Mouse (Mus musculus) layer of hippocampus, adult 11-12 months (tissue): ENCODE data around the gene Hjurp.
"Not testable (repeated sequence)": the region's sequence is repeated elsewhere in the genome, so short reads cannot be mapped to it uniquely, and the experiment has no call there.

Experiments
- DNase-seq: peaks from one replicate; pipeline ENCODE4 v3.0.0; 2022; ENCODE audit warnings: low spot score

Gene Hjurp

GRCm38 (mm10) chr1:88238771-88239170 lies 38.7 kb downstream of the Hjurp start:
- no peak for DNase-seq

DNA sequence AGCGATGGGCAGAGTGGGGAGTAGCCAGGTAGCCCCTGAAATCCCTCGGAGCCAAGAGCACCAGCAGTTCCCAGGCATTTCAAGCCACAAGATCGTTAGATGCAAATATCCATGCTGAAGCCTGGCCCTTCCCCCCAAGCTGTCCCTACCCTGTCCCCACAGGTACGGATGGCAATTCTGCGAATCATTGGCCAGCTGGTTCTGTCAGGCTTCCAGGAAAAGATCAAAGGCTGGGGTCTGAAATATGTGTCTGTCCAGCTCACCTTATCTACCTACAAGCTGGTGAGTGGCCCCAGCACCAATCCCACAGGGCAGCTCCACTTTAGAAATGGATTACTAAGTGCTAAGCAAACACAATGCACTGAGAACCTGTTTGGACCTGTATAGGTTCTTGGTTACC lies 40.1 kb downstream of the Hjurp start:
- no peak for DNase-seq

- DNase-seq: no peak
Measured at GRCm38 (mm10) chr1:88235894-88236415, 41.5 kb downstream of the Hjurp start.

DNA sequence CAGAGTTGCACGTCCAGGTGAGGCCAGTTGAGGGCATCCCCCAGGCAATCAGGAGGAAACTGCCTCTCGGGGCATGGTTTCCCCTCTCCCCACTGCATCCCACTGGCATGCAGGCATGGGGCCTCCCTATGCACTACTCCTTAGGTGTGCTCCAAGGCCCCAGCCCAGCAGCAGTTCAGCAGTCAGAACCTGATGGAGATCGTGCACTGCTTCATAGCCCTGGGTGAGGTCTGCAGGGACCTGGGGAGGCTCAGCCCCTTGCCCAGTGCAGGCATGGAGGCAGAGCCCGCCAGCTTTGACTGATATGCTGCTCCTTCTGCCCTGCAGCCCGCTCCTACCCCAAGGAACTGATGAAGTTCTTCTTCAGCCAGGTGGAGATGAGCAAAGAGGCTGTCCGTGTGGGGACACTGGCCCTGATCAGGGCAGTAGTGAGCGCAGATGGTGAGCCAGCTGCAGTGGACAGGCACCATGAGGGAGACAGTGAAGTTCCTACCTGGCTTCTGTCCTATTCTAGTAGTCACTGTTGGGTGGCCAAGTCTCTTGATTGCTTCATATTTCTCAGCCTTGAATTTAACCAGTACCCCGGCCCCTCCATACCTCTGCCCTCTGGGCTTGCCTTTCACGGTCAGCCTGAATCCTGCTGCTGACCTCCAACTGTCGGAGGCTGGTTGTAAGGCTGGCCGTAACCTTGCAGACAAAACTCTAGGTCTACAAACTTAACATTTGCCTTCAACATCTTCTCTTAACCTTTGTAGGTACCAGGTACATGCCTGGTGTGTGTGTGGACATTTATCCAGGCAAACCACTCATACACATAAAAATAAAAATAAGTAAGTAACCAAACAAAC lies 42.2 kb downstream of the Hjurp start:
- no peak for DNase-seq

GRCm38 (mm10) chr1:88234646-88235045 lies 42.8 kb downstream of the Hjurp start:
- DNase-seq: no peak

DNA sequence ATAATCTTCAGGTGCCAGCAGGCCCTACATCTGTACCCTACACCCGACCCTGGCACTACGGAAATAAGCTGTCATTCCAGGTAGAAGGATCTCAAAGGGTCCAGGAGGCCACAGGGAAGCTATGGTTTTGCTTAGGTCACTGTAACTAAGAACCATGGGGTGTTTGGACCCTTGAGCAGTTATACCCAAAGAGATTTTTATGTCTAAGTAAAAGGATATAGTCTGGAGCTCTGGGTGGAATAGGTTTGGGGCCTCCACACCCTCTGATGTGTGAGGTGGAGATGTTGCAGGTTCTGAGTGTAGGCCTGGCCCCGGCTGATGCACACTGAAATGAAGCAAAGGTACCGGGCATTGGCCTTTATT lies 43.2 kb downstream of the Hjurp start:
- DNase-seq: no peak

- DNase-seq: no peak
Measured at GRCm38 (mm10) chr1:88233421-88234247, 43.8 kb downstream of the Hjurp start.

DNA sequence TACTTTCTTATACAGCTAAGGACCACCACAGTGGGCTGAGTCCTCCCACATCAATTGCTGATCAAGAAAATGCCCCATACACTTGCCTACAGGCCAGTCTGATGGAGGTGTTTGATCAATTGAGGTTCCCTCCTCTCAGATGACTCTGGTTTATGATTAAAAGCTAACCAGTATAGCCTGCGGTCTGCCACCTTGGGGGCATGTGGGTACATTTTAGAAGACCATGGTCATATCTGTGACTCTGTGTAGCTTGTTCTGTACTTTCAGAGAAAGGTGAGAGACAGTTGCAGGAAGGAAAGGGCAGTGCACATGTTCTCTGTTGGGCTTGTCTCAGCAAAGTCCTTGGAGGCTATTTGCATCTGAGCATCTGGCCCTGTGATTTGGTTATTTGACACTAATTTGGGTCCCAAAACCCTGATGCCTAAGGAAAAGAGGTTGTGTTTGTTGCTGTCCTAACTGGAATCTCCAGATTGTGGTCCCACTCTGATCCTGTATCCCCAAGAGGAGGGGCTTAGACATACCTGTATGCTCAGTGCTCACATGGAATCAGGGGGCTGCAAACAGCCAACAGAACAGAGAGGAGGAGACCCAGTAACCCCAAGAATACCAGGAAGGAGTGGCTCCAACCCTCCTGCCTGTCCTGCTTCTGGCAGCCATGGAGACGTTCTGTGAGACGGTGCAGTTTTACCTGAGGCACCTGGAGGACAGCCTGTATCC lies 44.6 kb downstream of the Hjurp start:
- no peak for DNase-seq

DNA sequence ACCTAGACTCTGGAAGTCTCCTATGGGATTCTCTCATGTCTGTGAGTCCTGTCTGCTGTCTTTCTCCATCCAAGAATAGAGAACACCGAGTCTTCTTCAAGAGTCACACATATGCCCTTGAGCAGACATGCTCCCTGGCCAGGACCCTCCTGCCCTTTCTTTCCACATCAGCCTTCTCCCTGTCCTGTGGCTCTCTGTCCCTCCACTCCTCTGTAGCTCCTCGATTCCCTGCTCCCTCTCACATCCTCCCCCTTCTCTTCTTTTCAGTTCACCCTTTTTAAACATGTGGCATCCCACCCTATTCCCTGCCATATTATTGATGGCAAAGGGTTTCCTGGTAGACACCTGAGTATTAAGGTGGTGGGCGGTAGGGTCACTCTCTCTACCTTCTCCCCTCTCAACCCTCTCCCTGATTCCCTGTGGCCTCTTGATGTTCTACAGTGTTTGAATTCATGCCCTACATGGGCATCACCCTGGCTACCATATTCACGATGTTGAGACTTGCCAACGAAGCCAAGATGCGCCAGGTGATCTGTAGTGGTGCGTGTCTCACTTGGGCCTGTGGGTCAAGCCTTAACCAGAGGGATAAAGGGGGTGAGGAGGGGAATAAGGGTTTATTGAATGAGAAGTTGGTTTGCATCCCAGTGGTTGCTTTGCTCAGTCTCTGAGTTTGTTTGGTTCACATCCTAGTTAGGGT lies 45.5 kb downstream of the Hjurp start:
- DNase-seq: no peak

GRCm38 (mm10) chr1:88230981-88231802 lies 46.2 kb downstream of the Hjurp start:
- no peak for DNase-seq

GRCm38 (mm10) chr1:88230421-88230820 lies 47.0 kb downstream of the Hjurp start:
- no peak for DNase-seq

- no peak for DNase-seq
Measured at GRCm38 (mm10) chr1:88229986-88230385, 47.4 kb downstream of the Hjurp start.

- no peak for DNase-seq
Measured at GRCm38 (mm10) chr1:88229566-88229965, 47.9 kb downstream of the Hjurp start.

- DNase-seq: no peak
Measured at GRCm38 (mm10) chr1:88228121-88228520, 49.3 kb downstream of the Hjurp start.

DNA sequence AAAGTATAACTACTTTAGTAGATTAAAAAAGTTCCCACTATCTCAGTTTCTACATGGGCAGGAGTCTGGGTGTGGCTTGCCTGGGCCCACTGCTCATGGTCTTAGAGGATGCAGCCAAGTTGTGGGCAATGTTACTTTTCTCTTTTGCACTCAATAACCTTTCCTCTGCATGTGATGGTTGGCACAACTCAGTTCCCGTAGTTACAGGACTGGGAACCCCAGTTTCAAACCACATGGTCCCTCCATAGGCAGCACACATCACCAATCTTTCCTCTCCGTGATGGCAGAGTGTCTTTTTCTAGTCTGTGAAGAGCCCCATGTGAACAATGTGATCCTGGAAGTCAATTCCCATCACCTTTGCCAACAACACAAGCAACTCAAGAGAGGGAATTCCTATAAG lies 50.0 kb downstream of the Hjurp start:
- no peak for DNase-seq

DNA sequence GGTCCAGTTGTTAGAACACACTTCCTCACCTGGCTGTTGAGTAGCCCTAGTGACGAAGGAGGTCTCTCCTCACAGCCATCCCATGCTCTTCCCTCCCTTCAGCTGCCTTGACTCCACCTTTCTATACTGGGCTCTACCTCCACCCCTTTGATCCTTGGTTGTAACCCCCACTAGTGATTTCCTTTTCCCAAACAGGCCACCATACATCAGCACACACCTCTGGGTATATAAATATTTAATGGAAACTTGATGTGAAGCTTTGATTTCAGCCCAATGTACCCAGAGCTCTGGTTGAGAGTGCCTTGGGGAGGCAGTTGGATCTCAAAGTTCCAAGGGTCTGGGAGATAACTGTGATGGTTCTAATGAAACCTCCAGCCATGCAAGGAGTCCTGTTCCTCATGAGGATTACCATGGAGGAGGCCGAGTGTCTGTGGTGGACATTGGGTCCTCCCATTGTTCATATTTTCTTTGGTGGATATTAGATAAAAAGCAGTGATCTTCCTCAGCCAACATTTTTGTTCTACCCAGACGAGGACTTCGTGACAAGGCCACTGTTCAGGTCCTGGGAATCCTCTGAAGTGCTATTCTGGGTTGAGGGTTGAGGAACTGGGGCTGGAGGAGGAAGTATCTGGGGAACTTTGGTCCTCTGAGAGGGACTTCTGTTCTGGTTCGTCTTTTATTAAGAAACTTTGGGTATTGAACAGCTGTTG lies 50.6 kb downstream of the Hjurp start, which contains the start of gene Mroh2a:
Mroh2a (plus strand) TSS at position 317 of the 710 bp plus-strand sequence.
- DNase-seq: peak; percentile 5

DNA sequence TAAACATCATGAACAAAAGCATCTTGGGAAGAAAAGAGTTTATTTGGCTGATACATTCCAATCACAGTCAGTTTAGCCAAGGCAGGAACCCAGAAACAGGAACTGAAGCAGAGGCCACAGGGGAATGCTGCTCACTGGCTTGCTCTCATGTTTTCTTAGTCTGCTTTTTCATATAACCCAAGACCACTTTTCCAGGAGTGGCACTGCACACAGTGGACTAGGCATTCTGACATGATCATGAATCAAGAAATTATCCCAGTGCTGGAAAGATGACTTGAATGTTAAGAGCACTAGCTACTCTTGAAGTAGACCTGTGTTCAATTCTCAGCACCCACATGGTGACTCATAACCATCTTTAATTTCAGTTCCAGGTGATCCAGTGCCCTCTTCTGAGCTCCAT lies 51.7 kb downstream of the Hjurp start:
- DNase-seq: peak; percentile 2

- DNase-seq: not testable (repeated sequence)
Measured at GRCm38 (mm10) chr1:88225301-88225700, 52.1 kb downstream of the Hjurp start.

GRCm38 (mm10) chr1:88224029-88224776 lies 53.2 kb downstream of the Hjurp start:
- no peak for DNase-seq
